Mouse (Mus musculus) lung, adult 2 months (tissue): ENCODE data around the gene Scd2. TPM values are rescaled to one million over a fixed set of nuclear protein-coding genes. Genes with fewer than 3 reads are reported as not detected.
"Not testable (repeated sequence)": the region's sequence is repeated elsewhere in the genome, so short reads cannot be mapped to it uniquely, and the experiment has no call there.

Experiments used
- DNase-seq: peaks from one replicate; pipeline ENCODE4 v3.0.0; 2022
- H3K4me1 ChIP-seq: fragments of 200-500 bp; 2 replicates; pipeline ENCODE4 v1.6.1; 2011; ENCODE audit warnings: low read length; ENCODE audit not compliant: control insufficient read depth, insufficient read depth
- H3K4me3 ChIP-seq: fragments of 200-500 bp; replicated peaks from 2 replicates; pipeline ENCODE3; 2011; ENCODE audit warnings: low read depth, mild to moderate bottlenecking, control low read depth, low read length; ENCODE audit errors: extremely low read depth
- CTCF ChIP-seq: fragments of 200-500 bp; IDR thresholded peaks from 2 replicates; pipeline ENCODE4 v1.5.1; 2011; ENCODE audit warnings: mild to moderate bottlenecking, low read length, control low read depth; ENCODE audit not compliant: insufficient read depth
- POLR2A ChIP-seq: fragments of 200-500 bp; IDR thresholded peaks from 2 replicates; pipeline ENCODE4 v1.6.1; 2011; ENCODE audit warnings: low read depth, mild to moderate bottlenecking, control low read depth, low read length, borderline replicate concordance; ENCODE audit errors: extremely low read depth
- WGBS: fragments of 180-500 bp; shearing (Covaris S2); methylation state at CpG from one replicate; pipeline ENCODE4 v1.1.7; 2018; 5-methylcytosine and 5-hydroxymethylcytosine counted together
- polyA plus RNA-seq: library from polyadenylated mRNA; depleted of rRNA; stranded (reverse); fragments of >200 nt; gene quantifications from 2 replicates; pipeline ENCODE4 v1.2.3, GENCODE M21; 2012; rRNA removed

The Scd2 gene
- polyA plus RNA-seq: 289 and 384 TPM in 2 replicates

DNA sequence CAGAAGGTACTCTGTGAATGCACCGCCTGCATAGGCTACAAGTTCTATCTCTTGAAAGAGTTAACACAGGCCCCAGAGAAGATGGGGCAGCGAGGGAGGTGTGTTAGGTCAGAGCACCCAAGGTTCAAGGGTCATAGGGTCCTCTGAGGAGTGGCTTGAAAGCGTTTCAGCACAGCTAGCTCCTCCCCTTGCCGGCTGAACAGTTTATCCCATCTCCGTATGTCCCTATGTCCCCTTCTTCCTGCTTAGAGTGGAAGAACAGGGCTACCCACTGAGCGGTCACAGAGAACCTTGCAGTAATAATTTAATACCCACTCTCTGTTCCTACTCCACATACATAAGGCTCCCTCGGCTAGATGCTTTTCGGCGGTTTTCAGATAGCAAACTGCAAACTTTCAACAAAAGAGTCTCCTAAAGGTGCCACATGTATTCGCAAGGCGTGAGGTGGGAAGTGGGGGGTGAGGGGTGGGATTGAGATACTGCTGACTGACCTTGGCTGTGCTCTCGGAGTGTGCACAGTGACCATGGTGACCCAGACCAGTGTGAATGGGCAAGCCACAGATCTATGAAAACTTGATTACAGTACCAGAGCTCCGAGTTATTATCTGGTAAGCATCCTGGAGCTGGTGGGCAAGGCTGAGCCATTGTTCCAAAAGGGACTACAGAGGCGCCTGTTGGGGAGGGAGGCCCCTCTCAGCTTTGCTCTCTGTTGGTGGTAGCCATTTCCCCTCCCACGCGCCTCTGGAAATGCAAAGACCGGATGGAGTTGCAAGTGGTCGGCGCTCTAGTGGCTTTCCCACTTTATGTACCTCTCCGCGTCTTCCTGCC, at the start of gene Scd2:
TSS of gene Scd2 (plus strand) at position 734 of the 828 bp plus-strand sequence.
- Histone ChIP-seq H3K4me1 (peaks cover 9% of the 10 kb centered on the region), H3K4me3 (peak within 1 kb of the TSS; percentile 68)
- TF ChIP-seq POLR2A: no peak
- no peak for TF ChIP-seq CTCF
- no peak for DNase-seq
- WGBS: 6% methylated on average over 21 of the region's 21 CpGs

DNA sequence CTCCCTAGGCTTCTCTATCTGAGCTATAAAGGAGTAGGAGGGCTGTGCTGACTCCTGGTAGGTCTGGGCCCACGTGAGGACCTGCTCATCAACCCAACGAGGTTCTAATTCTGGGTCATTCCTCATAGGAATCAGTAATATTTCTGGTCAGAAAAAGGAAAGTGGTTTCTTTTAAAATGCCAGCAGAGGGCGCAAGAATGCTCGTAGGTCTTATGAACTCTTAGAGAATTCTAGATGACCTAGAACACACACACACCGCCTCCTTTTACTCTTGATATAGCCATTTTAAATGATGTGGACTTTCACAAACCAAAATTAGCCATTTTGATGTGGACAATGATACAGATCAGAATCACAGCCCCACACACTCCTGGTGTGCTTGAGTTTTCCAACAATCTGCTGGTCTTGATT, 47.7 kb upstream of the Scd2 start:
- Histone ChIP-seq H3K4me3 (peak overlapping the region; percentile 47), H3K4me1 (peaks cover 8% of the 10 kb centered on the region)
- TF ChIP-seq CTCF: no peak
- TF ChIP-seq POLR2A: no peak
- peak; percentile 33 for DNase-seq
- WGBS: under 1% methylated on average over 5 of the region's 5 CpGs

DNA sequence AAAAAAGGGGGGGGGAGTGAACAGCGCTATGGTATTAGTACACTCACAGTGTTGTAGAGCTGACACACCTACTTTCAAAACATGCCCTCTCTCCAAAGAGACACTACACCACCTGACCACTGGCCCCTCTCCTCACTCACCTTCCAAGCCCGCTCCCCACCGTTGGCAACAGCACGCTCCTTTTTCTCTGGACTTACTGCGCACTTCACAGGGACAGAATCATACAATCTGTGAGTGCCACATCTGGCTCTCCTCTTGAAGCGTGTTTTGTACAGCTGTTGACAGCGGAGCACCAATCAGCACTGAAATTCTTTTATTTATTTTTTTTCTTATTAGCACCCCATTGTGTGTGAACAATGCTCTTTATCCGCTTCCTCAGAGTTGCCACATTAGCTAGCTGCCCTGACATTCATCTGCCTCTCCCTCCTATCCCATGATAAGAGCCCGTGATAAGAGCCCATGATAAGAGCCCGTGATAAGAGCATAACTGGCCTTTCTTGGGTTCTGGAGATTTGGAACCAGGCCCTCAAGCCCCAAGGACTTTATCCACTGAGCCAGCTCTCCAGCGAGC, 47.0 kb upstream of the Scd2 start:
- DNase-seq: peak; percentile 28
- Histone ChIP-seq H3K4me1 (peaks cover 8% of the 10 kb centered on the region), H3K4me3 (peak overlapping the region; percentile 39)
- TF ChIP-seq POLR2A (no peak), CTCF (no peak)
- 33% methylated on average over 11 of the region's 11 CpGs for WGBS

DNA sequence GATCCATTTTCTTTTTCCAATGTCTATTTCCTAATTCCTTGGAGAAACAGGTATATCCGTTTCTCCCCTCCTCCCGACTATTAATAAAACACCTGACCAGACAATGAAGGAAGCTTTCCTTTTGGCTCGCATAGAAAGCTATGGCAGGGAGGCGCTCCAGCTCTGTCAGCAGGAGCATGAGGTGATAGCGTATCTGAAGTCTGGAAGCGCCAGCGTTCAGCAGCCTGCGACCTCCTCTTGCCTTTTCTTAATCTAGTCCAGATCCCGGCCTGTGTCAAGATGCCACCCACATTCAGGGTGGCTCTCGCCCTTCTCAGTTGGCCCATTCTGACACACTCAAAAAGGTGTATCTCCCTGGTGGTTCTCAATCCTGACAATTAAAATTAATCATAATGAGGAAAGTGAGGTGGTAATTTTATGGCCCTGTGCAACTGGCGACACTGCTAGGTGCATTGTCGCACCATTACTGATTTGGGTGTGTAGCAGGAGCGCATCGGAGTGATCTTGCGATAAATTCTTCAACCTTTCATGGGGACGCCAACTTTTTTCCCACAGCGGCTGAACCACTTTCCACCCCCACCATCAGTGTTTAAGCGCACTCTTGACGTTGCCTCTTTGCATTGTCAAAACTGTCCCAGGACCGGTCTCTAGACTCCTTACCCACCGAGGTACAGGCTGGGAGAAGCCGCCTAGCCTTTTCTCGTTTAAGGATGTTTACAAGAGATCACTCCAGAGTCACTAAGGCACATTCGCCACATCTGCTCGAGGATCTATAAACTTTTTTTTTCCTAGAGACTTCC, 46.0 kb upstream of the Scd2 start:
- peak; percentile 45 for DNase-seq
- WGBS: 5% methylated on average over 25 of the region's 25 CpGs
- TF ChIP-seq CTCF: no peak
- TF ChIP-seq POLR2A: no peak
- Histone ChIP-seq H3K4me3 (peak overlapping the region; percentile 60), H3K4me1 (peaks cover 8% of the 10 kb centered on the region)

DNA sequence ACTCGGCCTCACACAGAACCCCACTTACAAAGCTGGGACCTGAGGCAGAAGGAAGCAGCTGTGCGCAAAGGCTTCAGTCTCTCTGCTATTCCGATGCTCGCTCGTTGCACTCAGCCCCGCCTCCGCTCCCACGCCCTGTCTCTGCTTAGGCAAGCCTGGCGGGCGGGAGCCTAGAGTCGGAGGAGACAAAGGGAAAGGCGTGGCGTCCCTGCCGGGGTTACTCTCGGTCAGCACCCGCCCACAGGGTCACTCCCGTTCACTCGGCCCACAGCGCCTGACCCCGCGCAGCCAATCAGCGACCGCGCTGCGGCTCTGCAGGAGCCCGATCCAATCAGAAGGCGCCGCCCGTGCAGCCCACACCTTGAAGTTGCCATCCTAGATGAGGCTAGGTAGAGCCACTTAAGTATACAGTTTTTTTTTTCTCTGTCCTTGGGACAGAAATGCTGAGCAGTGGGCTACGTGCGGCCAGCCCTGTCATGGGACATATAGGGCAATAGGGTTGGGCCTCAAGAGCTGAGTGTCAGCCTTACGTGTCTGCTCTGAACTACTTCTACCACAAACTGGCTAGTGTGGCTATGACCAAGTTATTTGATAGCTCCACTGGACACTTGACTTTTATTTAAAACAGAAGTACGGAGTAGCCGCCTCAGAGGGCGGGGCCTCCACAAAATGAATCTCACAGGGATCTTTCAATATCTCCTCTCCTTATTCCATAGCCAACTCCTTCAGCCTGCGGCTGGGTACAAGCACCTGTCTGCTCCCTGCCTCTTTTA, 45.2 kb upstream of the Scd2 start:
- TF ChIP-seq POLR2A (peak; percentile 91; the same call in 1 of the 2 replicates), CTCF (no peak)
- Histone ChIP-seq H3K4me3 (peak overlapping the region; percentile 60), H3K4me1 (peaks cover 8% of the 10 kb centered on the region)
- peak; percentile 90 for DNase-seq
- whole genome bisulfite sequencing: 3% methylated on average over 36 of the region's 36 CpGs

DNA sequence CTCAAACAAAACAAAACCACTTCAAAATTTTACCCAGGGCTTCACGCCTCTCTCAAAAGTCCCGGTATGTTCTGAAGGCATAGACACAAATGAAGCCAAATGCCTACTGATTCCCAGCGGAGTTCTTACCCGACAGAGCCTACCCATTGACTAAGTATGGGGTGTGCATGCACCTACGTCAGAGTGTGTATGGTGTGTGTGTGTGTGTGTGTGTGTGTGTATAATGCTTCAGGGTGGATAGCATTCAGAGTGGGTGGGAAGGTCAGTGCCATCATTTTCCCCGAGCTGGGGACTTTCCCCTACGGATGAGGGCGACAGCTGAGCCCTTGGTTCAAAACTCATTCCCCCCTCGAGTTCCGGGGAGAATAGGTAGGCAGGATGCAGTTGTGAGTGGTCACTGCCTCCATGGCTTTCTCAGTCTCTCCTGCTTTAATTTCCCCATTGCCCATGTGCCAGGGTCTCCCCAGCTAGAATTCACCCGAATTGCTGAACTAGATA, 44.6 kb upstream of the Scd2 start:
- peaks cover 8% of the 10 kb centered on the region for H3K4me1 ChIP-seq
- no peak for DNase-seq
- TF ChIP-seq CTCF (no peak), POLR2A (no peak)
- H3K4me3 ChIP-seq: no peak overlapping the region
- WGBS: 67% methylated on average over 11 of the region's 11 CpGs

DNA sequence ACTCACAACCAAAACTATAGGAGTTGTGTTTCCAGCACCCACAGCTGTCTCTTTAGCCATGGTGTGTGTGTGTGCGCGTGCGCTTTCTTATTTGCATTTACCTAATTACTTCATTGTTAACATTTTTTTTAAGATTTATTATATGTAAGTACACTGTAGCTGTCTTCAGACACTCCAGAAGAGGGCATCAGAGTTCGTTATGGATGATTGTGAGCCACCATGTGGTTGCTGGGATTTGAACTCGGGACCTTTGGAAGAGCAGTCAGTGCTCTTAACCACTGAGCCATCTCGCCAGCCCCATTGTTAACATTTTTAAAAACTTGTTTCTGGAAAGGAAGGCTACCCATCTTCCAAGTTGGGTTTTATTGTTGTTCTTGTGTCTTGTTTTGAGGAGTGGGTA, 42.3 kb upstream of the Scd2 start:
- H3K4me1 ChIP-seq, DNase-seq, H3K4me3 ChIP-seq: not testable (repeated sequence)
- WGBS: 88% methylated on average over 6 of the region's 6 CpGs

DNA sequence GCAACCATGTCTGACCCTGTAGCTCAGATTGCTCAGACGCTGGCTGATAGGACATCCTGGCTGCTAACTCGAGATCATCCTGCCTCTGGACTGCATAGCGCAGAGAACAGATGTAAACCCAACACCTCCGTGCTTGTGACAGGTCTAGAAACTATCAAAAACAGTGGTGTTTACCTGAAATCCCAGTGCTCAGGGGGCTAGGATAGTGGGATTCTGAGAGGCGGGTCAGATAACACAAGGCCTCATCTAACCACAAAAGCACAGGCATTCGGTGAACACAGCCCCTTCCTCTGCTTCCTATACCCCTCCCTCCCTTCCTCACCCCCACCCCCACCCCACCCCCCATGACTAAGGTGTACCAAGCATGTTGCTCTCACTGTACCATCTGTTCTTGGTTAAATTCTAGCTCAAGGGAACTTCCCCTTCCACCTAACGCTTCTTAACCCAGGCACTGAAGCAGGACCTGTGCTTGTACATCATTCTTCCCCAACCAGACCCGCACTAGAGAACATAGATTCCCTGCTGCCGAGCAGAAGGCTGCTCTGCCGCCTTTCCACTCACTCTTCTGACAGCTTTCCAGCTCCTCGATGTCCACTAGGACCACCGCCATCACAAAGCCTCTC, 41.4 kb upstream of the Scd2 start:
- 62% methylated on average over 12 of the region's 12 CpGs for WGBS
- DNase-seq: no peak

DNA sequence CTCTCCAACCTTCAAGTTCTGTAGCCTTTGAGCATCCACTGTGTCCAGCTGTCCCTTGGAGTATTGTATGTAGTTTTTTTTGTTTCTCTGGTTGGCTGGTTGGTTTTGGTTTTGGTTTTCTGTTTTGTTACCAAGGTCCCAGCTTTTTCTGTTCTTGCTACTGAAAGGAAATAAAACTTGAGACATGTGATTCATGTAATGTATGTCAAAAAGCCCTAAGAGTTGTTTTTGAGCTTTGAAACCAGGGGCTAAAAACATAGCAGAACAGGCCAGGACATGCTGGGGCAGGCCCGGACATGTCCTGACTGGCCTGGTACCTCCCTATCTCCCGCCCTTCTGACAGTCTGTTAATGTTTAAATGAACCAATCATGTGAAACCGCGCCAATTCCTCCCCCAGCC, 39.4 kb upstream of the Scd2 start:
- DNase-seq, H3K4me1 ChIP-seq, H3K4me3 ChIP-seq: not testable (repeated sequence)
- 94% methylated on average over 4 of the region's 4 CpGs for WGBS

More for the DNA sequence above, 41.4 kb upstream of the Scd2 start:
- Histone ChIP-seq H3K4me3 (no peak overlapping the region), H3K4me1 (peaks cover 5% of the 10 kb centered on the region)
- no peak for TF ChIP-seq CTCF
- no peak for TF ChIP-seq POLR2A
